Mouse (Mus musculus) CD4-positive, CD25-positive, alpha-beta regulatory T cell (primary cell): ENCODE data around the gene Vmn1r117. TPM values are rescaled to one million over a fixed set of nuclear protein-coding genes. Genes with fewer than 3 reads are reported as not detected.

Experiments used
- polyA plus RNA-seq: library from polyadenylated mRNA; unstranded; fragments of 100-300 nt; shearing (Covaris generic); gene quantifications from one replicate; pipeline ENCODE4 v1.2.1, GENCODE M21; 2017

Vmn1r117 gene
- polyA plus RNA-seq, result not detected

GRCm38 (mm10) chr7:20884021-20884420, at the start of gene Vmn1r117:
Gene Vmn1r117 (minus strand): TSS chr7:20884121.

GRCm38 (mm10) chr7:20912247-20912646, 28.3 kb upstream of the Vmn1r117 start, which contains the start of gene Vmn1r118:
Gene Vmn1r118 (minus strand): TSS chr7:20912347.

GRCm38 (mm10) chr7:20871956-20872355, 12.0 kb downstream of the Vmn1r117 start, which contains the start of gene Vmn1r116:
Gene Vmn1r116 (plus strand): TSS chr7:20872256.

GRCm38 (mm10) chr7:20844885-20845284, 39.0 kb downstream of the Vmn1r117 start, which contains the start of gene Vmn1r115:
Gene Vmn1r115 (minus strand): TSS chr7:20844985.

Other genes starting within 250 kb of the Vmn1r117 start
- not detected for gene Vmn1r107, start 215.2 kb downstream of the Vmn1r117 start, polyA plus RNA-seq
- gene Vmn1r111, start 180.9 kb downstream of the Vmn1r117 start, polyA plus RNA-seq, result not detected
- gene Gm10668, start 153.5 kb downstream of the Vmn1r117 start, polyA plus RNA-seq, result not detected
- not detected for gene Vmn1r112, start 112.9 kb downstream of the Vmn1r117 start, polyA plus RNA-seq
- gene Vmn1r113, start 96.8 kb downstream of the Vmn1r117 start, polyA plus RNA-seq, result not detected
- gene Vmn1r114, start 71.9 kb downstream of the Vmn1r117 start, polyA plus RNA-seq, result not detected
- not detected for gene Vmn1r115, start 39.1 kb downstream of the Vmn1r117 start, polyA plus RNA-seq
- gene Vmn1r116, start 11.9 kb downstream of the Vmn1r117 start, polyA plus RNA-seq, result not detected
- not detected for gene Vmn1r118, start 28.2 kb upstream of the Vmn1r117 start, polyA plus RNA-seq
- gene Vmn1r119, start 128.3 kb upstream of the Vmn1r117 start, polyA plus RNA-seq, result not detected
- gene Vmn1r120, start 169.7 kb upstream of the Vmn1r117 start, polyA plus RNA-seq, result not detected
- gene Vmn1r121, start 214.4 kb upstream of the Vmn1r117 start, polyA plus RNA-seq, result not detected